Mouse (Mus musculus) gonadal fat pad, adult 2 months (tissue): ENCODE results near the gene Ptprn2. TPM values are rescaled to one million over a fixed set of nuclear protein-coding genes. Genes with fewer than 3 reads are reported as not detected.

Experiments used
- DNase-seq: peaks from one replicate; pipeline ENCODE4 v3.0.0-alpha.2; 2012; ENCODE audit warnings: low read depth
- polyA plus RNA-seq: library from polyadenylated mRNA; depleted of rRNA; stranded (reverse); fragments of >200 nt; gene quantifications from 2 replicates; pipeline ENCODE4 v1.2.3, GENCODE M21; 2012

The Ptprn2 gene
- polyA plus RNA-seq, 1 experiment: 1.7 TPM

DNA sequence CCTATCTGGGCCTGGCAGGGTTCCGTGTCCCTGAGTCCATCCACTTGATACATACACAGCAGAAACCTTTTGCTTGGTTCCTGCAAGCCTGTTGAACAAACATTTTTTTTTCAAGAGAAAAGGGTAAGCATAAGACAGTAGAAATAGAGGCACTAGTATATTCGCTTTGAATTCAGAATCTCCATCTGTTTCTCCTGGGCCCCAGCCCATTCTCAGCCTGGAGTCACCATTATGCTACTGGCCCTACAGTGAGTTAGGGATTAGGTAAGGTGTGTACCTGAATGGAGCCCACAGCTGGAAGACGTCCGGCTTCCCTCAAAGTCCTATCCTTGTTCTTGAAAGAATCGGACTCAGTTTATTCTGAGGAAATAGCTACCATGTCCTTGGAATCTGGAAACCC lies 104.6 kb downstream of the Ptprn2 start:
- no peak for DNase-seq

DNA sequence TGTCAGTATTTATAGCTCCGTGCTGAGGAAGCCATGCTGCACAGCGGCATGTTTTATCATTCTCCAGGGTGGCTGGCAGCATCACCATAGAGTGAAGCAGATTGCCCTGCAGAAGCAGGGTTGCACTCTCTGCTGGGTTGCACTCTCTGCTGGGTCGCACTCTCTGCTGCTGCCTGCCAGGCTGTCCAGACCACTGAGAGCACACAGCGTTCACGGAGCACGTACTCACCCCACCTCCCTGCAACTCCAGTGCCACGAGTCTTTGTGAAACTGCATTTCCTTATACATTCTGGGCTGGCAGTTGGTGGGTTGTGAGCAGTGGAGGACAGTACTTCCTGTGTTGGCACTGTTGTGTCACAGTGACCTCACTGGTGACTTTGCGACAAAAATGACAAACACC lies 108.9 kb downstream of the Ptprn2 start:
- DNase-seq: no peak

DNA sequence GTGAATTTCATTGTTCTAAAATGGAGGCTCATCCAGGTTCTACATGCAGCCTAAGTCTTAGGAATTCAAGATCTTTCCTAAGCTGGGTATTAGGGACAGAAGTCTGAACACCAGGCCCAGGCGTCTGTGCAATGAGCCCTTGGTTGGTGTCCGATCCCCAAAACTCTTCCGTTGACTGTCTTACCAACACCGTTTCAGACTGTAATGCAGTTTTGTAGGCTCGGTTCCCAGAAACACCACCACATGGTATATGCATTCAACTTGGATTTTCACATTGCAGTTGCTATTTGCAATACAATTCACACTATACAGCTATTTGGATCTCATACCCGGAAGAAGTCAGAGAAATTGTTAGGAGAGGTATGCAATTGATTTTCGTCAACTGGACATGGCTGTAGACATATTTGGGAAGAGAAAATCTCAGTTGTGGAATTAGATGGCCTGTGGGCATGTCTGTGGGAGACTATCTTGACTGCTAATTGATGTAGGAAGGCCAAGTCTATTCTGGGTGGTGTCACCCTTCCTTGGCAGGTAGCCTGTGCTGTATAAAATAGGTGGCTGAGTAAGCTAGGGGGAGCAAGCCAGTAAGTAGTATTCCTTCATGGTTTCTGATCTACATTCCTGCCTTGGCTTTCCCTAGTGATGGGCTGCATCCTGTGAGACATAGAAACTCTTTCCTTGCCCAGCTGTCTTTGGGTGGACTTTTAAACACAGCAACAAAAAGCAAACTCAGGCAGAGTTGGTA lies 109.5 kb downstream of the Ptprn2 start:
- DNase-seq: no peak

DNA sequence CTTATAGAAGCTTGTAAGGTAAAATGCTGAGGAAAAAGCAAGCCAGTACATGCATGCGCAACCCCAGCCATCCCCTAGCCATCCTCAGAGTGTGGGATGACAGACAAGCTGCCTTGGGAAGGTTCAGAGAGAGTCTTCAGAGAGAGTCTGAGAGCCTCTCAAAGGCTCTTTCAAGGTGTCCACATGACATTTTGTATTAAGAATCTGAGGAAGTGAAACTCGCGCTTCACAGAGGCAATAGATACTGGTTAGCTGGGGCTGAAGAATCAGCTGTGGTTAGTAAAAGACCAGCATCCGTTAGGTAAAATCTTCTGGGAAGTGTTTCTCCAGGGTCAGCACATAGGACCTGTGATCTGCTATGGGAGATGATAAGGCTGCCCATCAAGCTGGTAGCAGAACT lies 110.2 kb downstream of the Ptprn2 start:
- no peak for DNase-seq

DNA sequence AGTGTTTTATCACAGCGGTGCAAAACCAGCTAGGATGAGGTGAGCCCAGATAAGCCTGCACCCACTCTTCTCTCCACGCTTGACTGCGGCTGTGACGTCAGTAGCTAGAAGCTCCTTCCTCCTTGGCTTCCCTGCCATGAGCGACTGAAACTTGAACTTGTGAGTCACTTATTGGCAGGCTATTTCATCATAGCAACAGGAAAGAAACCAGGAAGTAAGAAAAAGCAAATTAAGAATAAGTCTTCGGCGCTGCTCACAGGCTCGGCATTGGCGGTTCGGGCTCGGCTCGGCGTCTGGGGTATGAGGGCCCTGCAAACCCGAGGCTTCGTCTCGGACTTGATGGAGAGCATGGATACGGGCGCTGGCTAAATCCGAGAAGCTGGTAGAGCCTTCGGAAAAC lies 111.5 kb downstream of the Ptprn2 start:
- no peak for DNase-seq

DNA sequence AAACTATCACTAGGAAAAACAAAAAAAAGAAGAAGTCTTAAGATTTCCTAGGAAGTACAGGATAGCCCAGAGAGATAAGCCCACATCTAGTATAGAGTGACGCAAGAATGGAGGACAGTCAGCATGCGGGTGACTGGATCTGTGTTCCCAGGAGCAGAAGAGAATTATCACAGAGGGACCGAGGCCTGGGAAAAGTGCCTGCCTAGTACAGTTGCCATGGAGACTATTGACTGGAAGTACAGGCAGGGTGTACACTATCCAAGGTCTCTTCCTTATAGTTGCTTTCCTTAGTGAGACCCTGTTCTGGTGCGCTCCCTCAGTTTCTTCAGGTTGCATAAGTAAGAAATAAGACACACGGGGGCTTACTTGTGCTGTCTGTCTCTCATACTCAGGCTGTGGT lies 112.2 kb downstream of the Ptprn2 start:
- DNase-seq: no peak

DNA sequence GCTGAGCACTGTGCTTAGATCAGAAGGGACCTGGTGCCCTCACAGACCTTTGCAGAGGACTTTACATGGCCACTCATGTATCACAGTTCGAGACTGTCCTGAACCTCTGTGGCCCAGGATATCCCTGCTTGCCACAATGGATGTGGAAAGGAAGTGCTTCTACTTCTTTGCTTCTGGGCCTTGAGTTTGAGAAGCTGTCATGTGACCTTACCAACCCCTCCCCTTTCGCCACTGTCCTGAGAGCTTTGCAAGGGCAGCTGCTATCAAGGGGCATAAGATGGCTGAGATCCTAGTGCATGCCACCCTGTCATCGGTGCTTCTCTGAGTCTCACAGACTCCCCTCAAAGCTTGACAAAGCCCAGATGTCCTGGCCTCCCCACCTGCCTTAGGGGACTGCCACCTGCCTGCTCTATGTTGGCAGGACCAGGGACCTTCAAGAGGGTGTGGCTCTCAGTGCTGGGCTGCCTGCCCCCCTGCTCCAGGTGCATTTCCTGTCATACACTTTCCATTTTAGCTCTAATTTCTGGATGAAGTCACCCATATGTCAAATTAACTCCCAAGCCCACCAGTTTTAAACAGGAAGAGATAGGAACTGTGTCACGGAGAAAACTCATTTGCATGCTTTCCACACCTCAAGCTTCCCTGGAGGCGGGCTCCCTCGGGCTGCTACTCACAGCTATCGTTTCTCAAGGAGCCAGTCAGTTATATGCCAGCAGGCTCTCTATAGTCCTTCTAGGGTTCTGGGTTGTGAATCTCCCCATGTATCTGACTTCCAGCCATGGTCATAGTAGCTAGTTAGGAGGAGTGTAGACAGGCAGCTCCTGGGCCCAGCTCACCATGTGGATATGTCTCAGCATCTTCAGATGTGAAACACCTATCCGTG lies 112.8 kb downstream of the Ptprn2 start:
- DNase-seq: no peak

DNA sequence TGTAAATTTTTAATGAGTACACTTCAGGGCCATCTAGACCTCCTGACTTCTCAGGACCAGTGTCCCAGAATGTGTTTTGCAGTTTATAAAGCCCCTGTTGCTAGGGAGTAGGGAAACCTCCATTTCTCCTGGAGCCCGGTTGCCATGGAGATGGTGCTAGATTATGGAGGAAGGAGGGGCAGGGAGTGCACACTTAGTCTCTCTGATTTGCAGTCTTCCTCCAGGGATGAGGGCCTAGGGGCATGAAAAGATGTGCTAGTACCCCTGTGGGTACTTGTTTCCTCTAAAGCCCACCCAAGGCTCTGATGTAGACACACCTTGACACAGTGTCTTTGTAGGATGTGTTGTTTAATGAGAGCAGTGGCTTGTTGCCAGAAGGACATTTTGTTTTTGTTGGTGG lies 114.0 kb downstream of the Ptprn2 start:
- DNase-seq: no peak

DNA sequence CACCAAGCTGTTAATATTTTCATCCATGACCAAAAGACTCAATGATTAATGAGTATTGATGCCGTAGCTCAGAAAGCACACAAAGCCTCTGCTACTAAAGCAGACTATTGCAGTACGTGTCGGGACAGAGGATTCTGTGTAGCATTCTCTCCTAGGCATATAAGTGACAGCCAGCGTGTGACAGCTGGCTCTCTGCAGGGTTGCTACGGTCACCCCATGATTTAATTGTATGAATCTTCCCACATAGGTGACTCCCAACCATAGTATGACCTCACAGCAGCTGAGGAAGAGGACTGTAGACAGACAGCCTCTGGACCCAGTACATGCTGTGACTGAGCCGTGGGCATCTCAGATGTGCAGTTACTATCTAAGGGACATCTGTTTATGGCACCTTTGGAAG lies 114.5 kb downstream of the Ptprn2 start:
- no peak for DNase-seq

DNA sequence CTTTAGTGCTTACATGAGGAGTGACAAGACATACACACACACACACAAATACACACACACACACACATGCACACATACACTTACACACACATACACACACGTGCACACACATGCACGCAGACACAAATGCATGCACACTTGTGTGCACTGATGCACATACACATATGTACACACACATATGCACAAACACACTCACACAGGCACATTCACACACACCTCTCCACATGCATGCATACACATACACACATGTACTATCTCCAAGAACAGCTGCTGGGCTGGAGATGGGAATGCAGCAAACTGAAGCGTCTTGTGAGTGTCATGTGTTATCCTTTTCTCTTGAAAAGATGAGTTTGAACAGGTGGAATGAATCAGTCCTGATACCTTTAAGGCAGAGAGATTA lies 115.9 kb downstream of the Ptprn2 start:
- no peak for DNase-seq

DNA sequence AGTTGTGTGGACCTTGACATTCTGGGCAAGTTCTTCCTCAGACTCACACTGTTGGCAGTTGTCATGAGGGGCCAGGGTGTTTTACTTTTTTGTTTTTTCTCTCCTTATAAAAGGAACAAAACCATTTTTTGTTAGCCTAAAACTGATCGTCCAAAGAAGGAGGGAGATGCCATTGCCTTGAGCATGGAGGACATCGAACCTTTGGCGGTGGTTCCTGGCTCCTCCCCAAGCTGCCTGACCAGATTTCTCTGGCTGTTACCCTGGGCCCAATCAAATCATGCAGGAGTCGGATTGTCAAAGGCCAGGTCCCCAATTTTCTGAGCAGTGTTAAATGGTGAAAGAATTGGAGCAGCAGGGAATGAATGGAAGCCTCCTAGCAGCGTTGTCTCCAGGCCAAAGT lies 116.4 kb downstream of the Ptprn2 start:
- no peak for DNase-seq

DNA sequence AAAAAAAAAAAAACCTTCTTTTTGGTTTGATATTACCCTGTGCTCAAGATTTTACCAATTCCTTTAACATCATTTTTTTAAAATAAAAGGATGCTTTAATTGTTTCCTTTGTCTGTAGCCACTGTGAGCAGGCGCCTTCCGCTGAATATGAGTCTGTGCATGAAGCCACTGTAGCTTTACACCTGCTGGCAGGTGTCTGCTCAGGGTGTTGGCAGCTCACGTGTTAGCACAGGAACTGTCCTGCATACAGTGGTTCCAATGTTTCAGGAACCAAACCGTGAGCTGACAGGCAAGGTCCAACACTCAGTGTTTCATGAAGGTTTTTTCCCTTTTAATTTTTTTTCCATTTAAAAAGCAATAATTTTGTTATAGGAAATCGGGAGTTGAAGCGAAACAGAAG lies 123.1 kb downstream of the Ptprn2 start:
- DNase-seq: no peak

DNA sequence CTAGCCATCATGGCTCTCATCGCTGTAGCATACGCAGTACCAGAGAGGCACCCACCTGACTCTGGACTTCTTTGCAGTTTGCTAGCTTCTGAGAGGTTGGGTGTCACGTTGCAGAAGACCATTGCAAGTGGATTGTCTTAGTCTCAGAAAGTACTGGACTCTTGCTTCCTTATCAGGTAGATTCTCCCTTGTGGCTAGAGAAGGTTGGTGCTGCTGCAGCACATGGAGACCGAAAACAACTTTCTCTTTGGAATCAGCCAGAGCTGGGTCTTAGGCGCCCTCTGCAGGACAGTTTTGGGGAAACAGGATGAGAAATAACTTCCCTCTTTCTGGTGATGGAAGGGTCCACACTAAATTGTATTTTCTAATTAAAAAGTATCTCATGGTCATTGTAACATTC lies 134.3 kb downstream of the Ptprn2 start:
- no peak for DNase-seq

DNA sequence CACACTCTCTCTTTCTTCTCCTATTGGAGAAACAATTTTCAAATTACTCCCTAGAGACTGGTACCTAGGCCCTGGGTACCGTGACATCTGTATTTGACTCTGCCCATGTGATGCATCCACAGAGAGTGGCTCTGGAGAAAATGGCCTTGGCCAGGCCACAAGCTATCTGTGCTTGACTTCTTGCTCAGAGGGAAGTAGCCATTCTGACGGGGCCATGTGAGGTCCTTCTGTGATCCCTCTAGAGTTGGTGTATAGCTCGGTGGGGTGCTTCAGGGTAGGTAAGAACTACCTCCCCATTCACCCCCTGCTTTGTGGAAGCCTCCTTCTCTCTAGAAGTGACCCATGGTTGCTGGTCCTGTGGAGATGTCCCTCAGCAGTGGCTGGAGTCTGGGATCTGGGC lies 134.8 kb downstream of the Ptprn2 start:
- no peak for DNase-seq

DNA sequence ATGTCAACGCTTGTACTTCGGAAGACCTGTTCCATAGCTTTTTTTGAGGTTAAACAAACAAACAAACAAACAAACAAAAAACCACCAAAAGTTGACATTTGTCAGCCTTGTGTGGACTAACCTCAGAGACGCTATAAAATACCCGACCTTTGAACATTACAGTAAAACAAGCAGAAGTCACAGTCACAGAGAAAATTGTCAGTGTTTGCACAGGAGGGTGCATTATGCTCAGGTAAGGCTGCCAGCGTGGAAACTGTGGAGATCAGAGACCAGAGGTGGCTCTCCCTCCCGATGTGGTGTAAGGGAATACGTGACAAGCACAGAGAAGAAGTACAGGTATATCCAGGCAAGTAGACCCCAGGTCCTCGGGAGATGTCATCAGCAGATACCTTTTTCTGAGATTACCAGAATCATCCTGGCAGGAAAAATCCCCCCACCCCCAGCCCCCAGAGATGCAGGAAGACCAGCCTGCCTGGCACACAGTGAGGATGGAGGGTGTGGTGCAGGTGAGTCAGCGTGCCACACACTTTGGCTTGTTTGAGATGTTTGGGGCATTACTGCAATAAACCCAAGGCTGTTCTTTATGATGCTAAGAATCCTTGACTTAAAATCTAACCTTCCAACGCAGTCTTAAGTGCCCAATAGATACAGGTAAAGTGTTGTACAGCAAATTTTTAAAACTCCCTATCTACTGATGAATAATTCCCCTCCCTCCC lies 136.0 kb downstream of the Ptprn2 start:
- no peak for DNase-seq

DNA sequence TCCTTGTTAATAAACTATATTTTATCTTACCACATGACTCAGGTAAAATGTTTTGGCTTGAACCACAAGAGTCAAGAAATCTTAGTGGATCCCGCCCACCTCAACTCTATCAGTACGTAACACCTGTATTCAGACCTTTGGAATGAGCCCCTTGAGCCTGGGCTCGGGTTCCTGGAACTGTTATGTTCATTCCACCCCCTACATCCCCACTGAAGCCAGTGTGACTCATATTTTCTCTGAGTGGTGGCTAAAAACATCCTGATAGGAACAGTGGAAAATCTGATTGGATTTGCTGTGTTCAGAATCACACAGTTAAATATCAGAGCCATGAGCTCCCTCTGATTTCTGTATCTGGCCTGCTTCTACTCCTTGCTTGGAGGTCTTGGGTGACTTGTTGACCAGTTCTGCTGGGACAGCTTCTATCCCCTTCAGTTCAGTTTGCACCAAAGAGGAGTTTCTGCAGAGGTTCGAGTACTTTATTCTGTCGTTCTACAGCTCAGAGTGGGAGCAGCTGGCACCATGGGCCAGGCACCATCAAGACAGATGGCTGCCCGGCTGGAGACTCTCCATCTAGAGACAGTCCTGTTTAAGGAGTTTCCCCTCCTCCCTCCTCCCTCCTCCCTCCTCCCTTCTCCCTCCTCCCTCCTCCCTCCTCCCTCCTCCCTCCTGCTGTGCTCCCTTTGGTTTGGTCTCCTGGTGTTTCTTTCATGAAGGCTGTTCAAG lies 137.3 kb downstream of the Ptprn2 start:
- DNase-seq: no peak

DNA sequence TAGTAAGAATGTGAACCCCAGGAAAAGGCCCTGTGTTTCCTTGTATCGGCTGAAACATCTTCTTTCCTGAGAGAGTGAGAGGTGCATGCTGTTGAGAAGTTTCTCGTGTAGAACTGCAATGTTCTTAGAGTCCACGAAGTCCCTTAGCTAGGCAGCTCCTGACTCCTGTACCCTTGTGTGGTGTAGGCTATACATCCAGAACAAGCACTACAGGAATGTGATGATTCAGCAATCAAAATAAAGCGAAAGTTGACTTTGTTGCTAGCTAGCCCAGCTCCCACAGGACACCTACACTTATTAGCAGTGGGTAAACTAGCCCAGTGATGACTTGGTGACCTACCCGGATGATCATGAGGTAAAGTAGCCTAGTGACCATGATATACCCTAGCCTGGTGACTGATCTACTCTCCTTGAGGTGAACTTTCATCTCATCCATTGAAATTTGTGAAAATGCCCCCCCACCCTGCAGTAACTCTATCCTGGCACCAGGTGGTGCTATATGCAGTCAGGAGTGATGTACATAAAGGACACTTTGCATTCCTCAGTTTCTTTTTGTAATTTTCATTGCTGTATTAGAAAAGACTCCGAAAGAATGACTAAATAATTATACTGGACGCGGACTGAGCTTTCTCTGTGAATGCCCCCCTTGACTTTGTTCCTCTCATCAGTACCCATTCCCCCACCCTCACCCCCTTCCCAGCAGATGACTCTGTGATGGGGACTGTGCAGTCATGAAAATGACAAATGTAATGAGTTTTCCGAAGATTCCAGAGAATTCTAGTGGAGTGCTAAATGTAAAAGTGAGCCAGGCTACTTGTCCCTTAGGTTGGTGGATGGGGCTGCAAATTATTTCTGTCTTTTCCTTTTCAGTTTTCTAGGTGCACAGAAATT lies 140.1 kb downstream of the Ptprn2 start:
- no peak for DNase-seq

DNA sequence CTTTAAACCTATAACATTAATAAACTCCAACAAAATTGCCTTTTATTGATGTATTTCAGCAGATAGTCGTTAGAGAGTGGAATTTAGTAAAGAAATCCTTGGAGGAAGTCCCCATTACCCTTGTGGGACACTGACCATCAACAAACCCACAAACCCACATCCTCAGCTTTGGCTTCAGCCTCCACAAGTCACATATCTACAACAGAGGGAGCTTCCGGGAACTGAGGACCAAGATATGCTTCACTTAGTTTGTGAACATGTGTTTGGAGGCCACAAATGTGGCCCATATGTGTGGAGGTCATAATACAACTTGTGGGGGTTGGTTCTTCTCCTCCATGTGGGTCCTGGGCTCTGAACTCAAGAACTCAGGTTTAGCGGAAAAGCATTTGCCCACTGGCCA lies 143.5 kb downstream of the Ptprn2 start:
- no peak for DNase-seq

DNA sequence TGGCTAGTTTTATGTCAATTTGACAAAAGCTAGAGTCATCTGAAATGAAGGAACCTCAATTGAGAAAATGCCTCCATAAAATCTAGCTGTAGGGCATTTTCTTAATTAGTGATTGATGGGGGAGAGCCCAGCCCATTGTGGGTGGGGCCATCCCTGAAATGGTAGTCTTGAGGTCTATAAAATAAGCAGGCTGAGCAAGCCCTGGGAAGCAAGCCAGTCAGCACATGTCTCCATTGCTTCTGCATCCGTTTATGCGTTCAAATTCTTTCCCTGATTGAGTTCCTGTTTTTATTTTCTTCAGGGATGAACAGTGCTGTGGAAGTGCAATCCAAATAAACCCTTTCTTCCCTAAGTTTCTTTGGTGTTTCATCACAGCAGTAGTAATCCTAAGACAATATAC lies 152.0 kb downstream of the Ptprn2 start:
- no peak for DNase-seq

DNA sequence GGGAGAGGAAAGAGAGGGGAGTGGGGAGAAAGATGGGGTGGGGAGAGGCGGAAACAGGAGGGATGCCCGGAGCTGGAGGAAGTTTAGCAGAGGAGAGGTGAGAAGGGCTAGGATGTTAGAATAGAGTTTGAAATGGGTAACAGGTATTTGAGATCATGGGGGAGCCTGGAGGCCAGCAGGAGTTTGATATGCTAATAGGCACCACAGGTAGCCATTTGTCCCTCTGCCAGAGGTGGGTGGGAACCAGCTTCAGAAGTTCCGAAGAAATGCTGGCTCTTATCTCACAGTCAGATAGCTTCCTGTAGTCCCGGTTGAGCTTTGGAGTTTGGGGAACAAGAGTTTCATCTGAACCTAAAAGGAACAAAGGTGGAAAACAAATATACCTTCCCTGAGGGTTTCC lies 155.4 kb downstream of the Ptprn2 start:
- DNase-seq: no peak
